Mouse (Mus musculus): ENCODE data around the gene Gm10570.

- TF ChIP-seq CTCF (IDR thresholded peaks at IDR 0.05; ENCODE audit: low read depth): no peak
- TF ChIP-seq EP300 (IDR thresholded peaks at IDR 0.05; ENCODE audit: low read depth): no peak
These were observed 39.7 kb downstream of the Gm10570 start for GRCm38 (mm10) chr4:130268736-130269135.
